21 mouse cellular contexts compared by ENCODE assay signal in the genomic region with DNA sequence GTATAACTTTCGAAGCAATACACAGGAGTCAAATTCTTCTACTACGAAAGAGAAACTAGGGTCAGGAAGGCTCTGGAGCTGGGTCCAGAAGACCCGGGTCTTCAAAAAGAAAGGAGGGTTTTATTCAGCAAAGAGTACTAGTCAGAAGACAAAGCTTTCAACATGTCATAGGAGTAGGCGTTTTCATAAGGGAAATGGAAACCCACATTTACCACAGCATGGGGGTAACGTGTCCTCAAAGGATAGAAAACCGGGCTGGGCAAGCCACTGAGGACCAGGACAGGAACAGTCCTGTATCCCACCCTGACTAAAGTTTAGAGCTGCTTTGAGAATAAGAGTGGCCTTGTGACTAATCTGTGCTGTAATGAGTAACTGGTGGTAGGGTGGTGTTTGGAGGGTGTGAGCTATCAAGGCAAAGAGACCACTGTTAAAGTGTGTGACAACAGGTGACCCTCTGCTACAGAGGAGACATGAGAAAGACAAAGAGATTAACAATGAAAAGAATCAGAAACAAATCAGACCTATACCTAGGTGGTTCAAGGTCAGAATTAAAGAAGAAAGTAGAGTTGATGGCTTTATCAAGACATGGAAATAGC. TPM values are rescaled to one million over a fixed set of nuclear protein-coding genes. Genes with fewer than 3 reads are reported as not detected.
DNase-seq lines count a peak whose midpoint lies in the region; ATAC-seq lines count a peak whose summit lies in the region.
"Had no signal": no experiment of that assay in that cellular context is flagged by ENCODE, and none has a peak within 500 bp of the region (broad histone marks: within the 10 kb centered on the region; RNA-seq: fewer than 3 reads in every experiment).

No protein-coding gene starts in this region.

- H3K4me1 ChIP-seq in brown adipose tissue, adult 24 weeks (ENCODE audit: control insufficient read depth, insufficient read depth, insufficient read length, low read length): peaks cover 11% of the 10 kb centered on the region
- peaks cover 3% of the 10 kb centered on the region; the same call in 1 of the 2 replicates for H3K4me1 ChIP-seq in forebrain, embryonic 14.5 days (ENCODE audit: control insufficient read depth, insufficient read depth, low read length)
- H3K4me1 ChIP-seq: embryonic facial prominence, embryonic 13.5 days; limb, embryonic 15.5 days had no signal

- no peaks in the 10 kb centered on the region for H3K9me3 ChIP-seq in forebrain, embryonic 14.5 days (replicated peaks; ENCODE audit: control insufficient read depth, low read length)
- H3K9me3 ChIP-seq: embryonic facial prominence, embryonic 13.5 days; heart, embryonic 13.5 days; hindbrain, embryonic 15.5 days; limb, embryonic 15.5 days; liver, embryonic 15.5 days; neural tube, embryonic 15.5 days had no signal

- ATAC-seq in megakaryocyte, adult 5-6 weeks (ENCODE audit: poor library complexity, severe bottlenecking): peak; percentile 50
- no peak for ATAC-seq in forebrain, embryonic 14.5 days
- ATAC-seq: forebrain, embryonic 16.5 days had no signal

- WGBS in forebrain, embryonic 14.5 days: 89% methylated on average over 6 of the region's 6 CpGs

- H3K9ac ChIP-seq in forebrain, embryonic 14.5 days (ENCODE audit: low read length): no peak overlapping the region
- H3K9ac ChIP-seq: embryonic facial prominence, embryonic 13.5 days; heart, embryonic 13.5 days; hindbrain, embryonic 15.5 days; limb, embryonic 15.5 days; liver, embryonic 15.5 days; neural tube, embryonic 15.5 days had no signal

- H3K27ac ChIP-seq in brown adipose tissue, adult 24 weeks (replicated peaks; ENCODE audit: low read depth, low read length): 0 out of 2 replicates have a peak overlapping the region, but pooled peaks have one; percentile 36
- no peak overlapping the region for H3K27ac ChIP-seq in forebrain, embryonic 14.5 days (ENCODE audit: low read depth, low read length)
- H3K27ac ChIP-seq: embryonic facial prominence, embryonic 13.5 days; gastrocnemius, adult 2 months; heart, embryonic 13.5 days; hindbrain, embryonic 15.5 days; limb, embryonic 15.5 days; liver, embryonic 15.5 days; neural tube, embryonic 15.5 days; stomach, postnatal 0 days had no signal

- no peak overlapping the region for H3K4me2 ChIP-seq in forebrain, embryonic 14.5 days (ENCODE audit: low read length)
- H3K4me2 ChIP-seq: embryonic facial prominence, embryonic 13.5 days; heart, embryonic 13.5 days; hindbrain, embryonic 15.5 days; limb, embryonic 15.5 days; liver, embryonic 15.5 days; neural tube, embryonic 15.5 days had no signal

- peak; percentile 47 for DNase-seq in adrenal gland, adult 2 months
- no peak for DNase-seq in adrenal gland, postnatal 25 days
- peak; percentile 80 for DNase-seq in 416B (ENCODE audit: low read depth)
- no peak for DNase-seq in urinary bladder, postnatal 4 days (ENCODE audit: low spot score in 2 of 2)
- DNase-seq in forebrain, embryonic 14.5 days (ENCODE audit: low spot score): no peak
- no peak for DNase-seq in frontal cortex, adult 2 months (ENCODE audit: extremely low spot score in 1 of 2, low spot score in 1 of 2)
- DNase-seq: adrenal gland, adult 8-10 months; cerebellum, postnatal 10 days; gastrocnemius, adult 2 months; kidney, adult 18-20 months; kidney, postnatal 14 days had no signal

- H3K36me3 ChIP-seq in forebrain, embryonic 14.5 days (ENCODE audit: control insufficient read depth, insufficient read depth, low read length): no peaks in the 10 kb centered on the region
- H3K36me3 ChIP-seq: hindbrain, embryonic 15.5 days; limb, embryonic 15.5 days; liver, embryonic 15.5 days; neural tube, embryonic 15.5 days had no signal

- H3K27me3 ChIP-seq in forebrain, embryonic 14.5 days (replicated peaks; ENCODE audit: control insufficient read depth, insufficient read depth, low read length): no peaks in the 10 kb centered on the region
- H3K27me3 ChIP-seq: embryonic facial prominence, embryonic 13.5 days; heart, embryonic 13.5 days; hindbrain, embryonic 15.5 days; limb, embryonic 15.5 days; liver, embryonic 15.5 days; neural tube, embryonic 15.5 days had no signal

- no peak overlapping the region for H3K4me3 ChIP-seq in brown adipose tissue, adult 24 weeks (ENCODE audit: insufficient read depth, low read depth, low read length)
- no peak overlapping the region for H3K4me3 ChIP-seq in forebrain, embryonic 14.5 days (ENCODE audit: low read depth, low read length)
- H3K4me3 ChIP-seq: embryonic facial prominence, embryonic 13.5 days; gastrocnemius, adult 2 months; heart, embryonic 13.5 days; hindbrain, embryonic 15.5 days; limb, embryonic 15.5 days; liver, embryonic 15.5 days; neural tube, embryonic 15.5 days had no signal

RNA-seq across cellular contexts. Expression of gene Dnajc15, which starts 3.4 kb away (rescaled TPM):
- total RNA-seq in adrenal gland, adult 2 months (2021): 100 to 1,000 TPM; 390 to 447 TPM
- 28.6 and 38.8 TPM in 2 replicates for polyA plus RNA-seq in adrenal gland, adult 2 months (2012; rRNA removed)
- total RNA-seq in adrenal gland, postnatal 25 days (2021): 263 and 329 TPM in 2 replicates
- polyA plus RNA-seq in brown adipose tissue, adult 24 weeks (2012; ENCODE audit: insufficient read depth, insufficient read length, missing spikeins): 998 and 1,189 TPM in 2 replicates
- total RNA-seq in megakaryocyte, adult 5-6 weeks (2015): 79.2 and 108 TPM in 2 replicates
- 62.0 and 70.3 TPM in 2 replicates for total RNA-seq in megakaryocyte, adult 5-6 weeks (2017)
- 68.3 and 100 TPM in 2 replicates for polyA plus RNA-seq in forebrain, embryonic 14.5 days (2014; fragmentation: Nextera tagmentation; extraction: Ambion mirVana)
- polyA plus RNA-seq in frontal cortex, adult 2 months (2012; rRNA removed): 26.9 and 27.1 TPM in 2 replicates

RNA-seq across cellular contexts. Expression of gene Epsti1, which starts 32.6 kb away (rescaled TPM):
- 1 to 10 TPM in 1 of 2 experiments, under 1 TPM in 1; 0.92 to 1.8 TPM for total RNA-seq in adrenal gland, adult 2 months (2021)
- 1.2 and 1.4 TPM in 2 replicates for polyA plus RNA-seq in adrenal gland, adult 2 months (2012; rRNA removed)
- total RNA-seq in adrenal gland, postnatal 25 days (2021): 0.48 and 1.5 TPM in 2 replicates
- 2.2 TPM in 2 replicates for polyA plus RNA-seq in brown adipose tissue, adult 24 weeks (2012; ENCODE audit: insufficient read depth, insufficient read length, missing spikeins)
- total RNA-seq in megakaryocyte, adult 5-6 weeks (2015): 78.9 and 93.9 TPM in 2 replicates
- total RNA-seq in megakaryocyte, adult 5-6 weeks (2017): 204 and 218 TPM in 2 replicates
- 0.33 and 0.45 TPM in 2 replicates for polyA plus RNA-seq in forebrain, embryonic 14.5 days (2014; fragmentation: Nextera tagmentation; extraction: Ambion mirVana)
- 0.50 and 0.98 TPM in 2 replicates for polyA plus RNA-seq in frontal cortex, adult 2 months (2012; rRNA removed)

Comparison
In these comparisons a context has a peak if more than half of its experiments do, and no peak if none do; other contexts are left out.
1. DNase-seq: peak in adrenal gland, adult 2 months (single experiment) and 416B (single experiment); none in adrenal gland, postnatal 25 days (single experiment), urinary bladder, postnatal 4 days (0 of 2), forebrain, embryonic 14.5 days (single experiment) and frontal cortex, adult 2 months (0 of 2).